Mouse (Mus musculus) CH12.LX (cell line): ENCODE measurements at regions not wholly inside any gene's neighbourhood (a gene's known extent, or its start where the extent isn't known, plus 50 kb on each side); places are given as distances from the start of the nearest gene placed in this dataset.

Experiments
- DNase-seq: peaks from one replicate; pipeline ENCODE4 v3.0.0-alpha.2; 2013; ENCODE audit errors: extremely low read depth
- H3K27ac ChIP-seq: 2 replicates; pipeline ENCODE4 v1.5.1; 2012; ENCODE audit warnings: low read depth, mild to moderate bottlenecking, control low read depth, moderate library complexity; ENCODE audit not compliant: insufficient read depth
- H3K27me3 ChIP-seq: replicated peaks from 2 replicates; pipeline ENCODE3; 2012; ENCODE audit warnings: inconsistent platforms
- H3K36me3 ChIP-seq, 2 experiments: replicated peaks in 1 of 2; 2 replicates each; pipeline versions ENCODE3 to v1.6.1; 2012; ENCODE audit warnings: inconsistent platforms in 1 of 2, low read length in 1 of 2, mild to moderate bottlenecking in 1 of 2, mixed read lengths in 1 of 2, moderate library complexity in 1 of 2; ENCODE audit not compliant: control insufficient read depth in 1 of 2, insufficient read depth in 1 of 2
- H3K4me1 ChIP-seq, 2 experiments: 2 replicates each; pipeline ENCODE4 v1.6.1; 2012; ENCODE audit warnings: inconsistent platforms in 1 of 2, moderate library complexity in 1 of 2; ENCODE audit not compliant: insufficient read depth in 2 of 2, control insufficient read depth in 1 of 2
- H3K4me2 ChIP-seq: 2 replicates; pipeline ENCODE4 v1.6.1; 2012; ENCODE audit warnings: low read depth, mild to moderate bottlenecking, control low read depth; ENCODE audit not compliant: poor library complexity, insufficient read depth, severe bottlenecking
- H3K4me3 ChIP-seq, 3 experiments: fragments of 150-350 bp in 1 of 3; sonication (generic) in 1 of 3; replicated peaks in 1 of 3; 2 replicates each; pipeline versions ENCODE3 to v1.5.1; 2011 to 2012; ENCODE audit warnings: low read depth in 2 of 3, low read length in 2 of 3, mild to moderate bottlenecking in 2 of 3, moderate library complexity in 2 of 3, control low read depth in 1 of 3, improper control_type of control experiment in 1 of 3, inconsistent platforms in 1 of 3, mixed read lengths in 1 of 3; ENCODE audit not compliant: poor library complexity in 1 of 3
- H3K79me2 ChIP-seq: replicated peaks from 2 replicates; pipeline ENCODE4 v1.6.1; 2012; ENCODE audit warnings: mild to moderate bottlenecking, moderate library complexity; ENCODE audit not compliant: control insufficient read depth, poor library complexity, insufficient read depth, severe bottlenecking; ENCODE audit errors: extremely low read depth
- H3K9ac ChIP-seq: 2 replicates; pipeline ENCODE4 v1.6.1; 2012; ENCODE audit warnings: low read depth, mild to moderate bottlenecking, control low read depth, moderate library complexity; ENCODE audit not compliant: insufficient read depth
- H3K9me3 ChIP-seq: replicated peaks from 2 replicates; pipeline ENCODE3; 2012; ENCODE audit warnings: low read length, inconsistent platforms, mixed read lengths
- BHLHE40 ChIP-seq: IDR thresholded peaks from 2 replicates; pipeline ENCODE4 v1.6.1; 2011; ENCODE audit warnings: mild to moderate bottlenecking, low read depth, low read length, improper control_type of control experiment
- CHD1 ChIP-seq: IDR thresholded peaks from 2 replicates; pipeline ENCODE4 v1.6.1; 2012; ENCODE audit warnings: low read depth, low read length, improper control_type of control experiment, inconsistent platforms
- CTCF ChIP-seq, 2 experiments: IDR thresholded peaks in 1 of 2; conservative IDR thresholded peaks in 1 of 2; 2 replicates each; pipeline ENCODE4 v1.5.1; 2011 to 2012; ENCODE audit warnings: low read depth in 2 of 2, low read length in 2 of 2, improper control_type of control experiment in 1 of 2, inconsistent platforms in 1 of 2, mild to moderate bottlenecking in 1 of 2, moderate library complexity in 1 of 2
- EP300 ChIP-seq: IDR thresholded peaks from 2 replicates; pipeline ENCODE4 v1.6.1; 2011; ENCODE audit warnings: low read length, improper control_type of control experiment
- ETS1 ChIP-seq: conservative IDR thresholded peaks from 2 replicates; pipeline ENCODE4 v1.6.1; 2012; ENCODE audit warnings: low read depth, mild to moderate bottlenecking, inconsistent platforms, low read length, improper control_type of control experiment, moderate library complexity
- IRF4 ChIP-seq: IDR thresholded peaks from 2 replicates; pipeline ENCODE4 v1.6.1; 2014; ENCODE audit warnings: low read depth, mild to moderate bottlenecking, inconsistent platforms, low read length, improper control_type of control experiment
- JUN ChIP-seq: IDR thresholded peaks from 2 replicates; pipeline ENCODE4 v1.6.1; 2011; ENCODE audit warnings: low read depth, mild to moderate bottlenecking, low read length, improper control_type of control experiment, moderate library complexity; ENCODE audit not compliant: insufficient read depth
- JUND ChIP-seq: conservative IDR thresholded peaks from 2 replicates; pipeline ENCODE4 v1.6.1; 2011; ENCODE audit warnings: low read depth, low read length, improper control_type of control experiment
- MAFK ChIP-seq: IDR thresholded peaks from 2 replicates; pipeline ENCODE4 v1.6.1; 2011; ENCODE audit warnings: low read length, improper control_type of control experiment; ENCODE audit not compliant: insufficient replicate concordance
- MEF2A ChIP-seq: IDR thresholded peaks from 2 replicates; pipeline ENCODE4 v1.6.1; 2014; ENCODE audit warnings: low read depth, mild to moderate bottlenecking, inconsistent platforms, low read length, improper control_type of control experiment, borderline replicate concordance
- PAX5 ChIP-seq: IDR thresholded peaks from 2 replicates; pipeline ENCODE4 v1.6.1; 2012; ENCODE audit warnings: low read length, inconsistent platforms, mixed read lengths
- POLR2A ChIP-seq: IDR thresholded peaks from 2 replicates; pipeline ENCODE4 v1.6.1; 2011; ENCODE audit warnings: low read depth, mild to moderate bottlenecking, improper control_type of control experiment, low read length
- RAD21 ChIP-seq: IDR thresholded peaks from 2 replicates; pipeline ENCODE4 v1.6.1; 2011; ENCODE audit warnings: low read depth, mild to moderate bottlenecking, low read length, improper control_type of control experiment, moderate library complexity
- RCOR1 ChIP-seq: conservative IDR thresholded peaks from 2 replicates; pipeline ENCODE4 v1.6.1; 2012; ENCODE audit warnings: low read depth, mild to moderate bottlenecking, inconsistent platforms, low read length, improper control_type of control experiment
- SIN3A ChIP-seq: IDR thresholded peaks from 2 replicates; pipeline ENCODE4 v1.6.1; 2012; ENCODE audit warnings: low read length, improper control_type of control experiment, inconsistent platforms
- TBP ChIP-seq: conservative IDR thresholded peaks from 2 replicates; pipeline ENCODE4 v1.6.1; 2011; ENCODE audit warnings: low read depth, low read length, improper control_type of control experiment
- TCF12 ChIP-seq: IDR thresholded peaks from 2 replicates; pipeline ENCODE4 v1.6.1; 2014; ENCODE audit warnings: low read depth, mild to moderate bottlenecking, inconsistent platforms, low read length, improper control_type of control experiment
- UBTF ChIP-seq: IDR thresholded peaks from 2 replicates; pipeline ENCODE4 v1.6.1; 2012; ENCODE audit warnings: low read depth, mild to moderate bottlenecking, inconsistent platforms, low read length, improper control_type of control experiment, moderate library complexity
- USF1 ChIP-seq: IDR thresholded peaks from 2 replicates; pipeline ENCODE4 v1.6.1; 2014; ENCODE audit warnings: low read depth, mild to moderate bottlenecking, inconsistent platforms, low read length, improper control_type of control experiment
- USF2 ChIP-seq: conservative IDR thresholded peaks from 2 replicates; pipeline ENCODE4 v1.6.1; 2011; ENCODE audit warnings: low read depth, low read length, improper control_type of control experiment
- ZKSCAN1 ChIP-seq: IDR thresholded peaks from 2 replicates; pipeline ENCODE4 v1.6.1; 2012; ENCODE audit warnings: low read depth, inconsistent platforms, low read length, improper control_type of control experiment, borderline replicate concordance
- dilution Hi-C: fragments of 300-500 bp; cut with MboI; formaldehyde crosslinking; loops from 2 replicates; pipeline ENCODE4 v1.14.3; 2020; ENCODE audit warnings: low sequenced_read_pairs; ENCODE audit not compliant: extremely low pct_unique_long_range_greater_than_20kb, extremely low pct_ligation_motif_present
- in situ Hi-C: fragments of 300-500 bp; cut with MboI; formaldehyde crosslinking; loops from 3 replicates; pipeline ENCODE4 v1.14.3; 2019; ENCODE audit warnings: low sequenced_read_pairs, low pct_ligation_motif_present, low pct_unique_long_range_greater_than_20kb, mixed read lengths

GRCm38 (mm10) chr12:39648952-39649351, 388.9 kb downstream of the Arl4a start:
- in situ Hi-C loops, result no loop called here

GRCm38 (mm10) chr12:39646556-39646955, 391.3 kb downstream of the Arl4a start:
- H3K36me3 ChIP-seq, result no peaks in the 10 kb centered on the region
- no peaks in the 10 kb centered on the region for H3K9me3 ChIP-seq
- dilution Hi-C loops, result no loop called here
- DNase-seq, result no peak
- TF ChIP-seq TCF12 (no peak), PAX5 (no peak), USF1 (no peak), POLR2A (no peak), RCOR1 (no peak), USF2 (no peak), RAD21 (no peak), ETS1 (no peak), ZKSCAN1 (no peak), TBP (no peak), CTCF (conservative IDR thresholded peaks at IDR 0.05 in 1 of 2, IDR thresholded peaks at IDR 0.05 in 1 of 2; ENCODE audit: low read depth in 2 of 2, low read length in 2 of 2) (no peak), BHLHE40 (no peak)
- no peaks in the 10 kb centered on the region for H3K79me2 ChIP-seq
- no peaks in the 10 kb centered on the region for H3K27me3 ChIP-seq
- no peaks in the 10 kb centered on the region for H3K4me1 ChIP-seq
- H3K4me3 ChIP-seq, result no peak overlapping the region
- H3K4me2 ChIP-seq, result no peak overlapping the region
- H3K27ac ChIP-seq, result no peak overlapping the region
- in situ Hi-C loops, result no loop called here
- no peak overlapping the region for H3K9ac ChIP-seq

More at GRCm38 (mm10) chr12:39648952-39649351, 388.9 kb downstream of the Arl4a start:
- no peaks in the 10 kb centered on the region for H3K36me3 ChIP-seq
- TF ChIP-seq EP300, result peak; percentile 83
- no peak for TF ChIP-seq CHD1
- no peak for TF ChIP-seq TCF12
- peak; percentile 65 for TF ChIP-seq JUN
- TF ChIP-seq SIN3A, result peak; percentile 34; the same call in 1 of the 2 replicates
- no peak for TF ChIP-seq UBTF
- TF ChIP-seq JUND, result peak; percentile 90
- TF ChIP-seq MAFK, result 0 out of 2 replicates have a peak, but pooled peaks have one; percentile 12
- no peak for TF ChIP-seq MEF2A
- TF ChIP-seq IRF4, result peak; percentile 81
- no peak for TF ChIP-seq USF1
- TF ChIP-seq, all 38 proteins: peak for 6
- no peak overlapping the region for H3K9ac ChIP-seq
- H3K4me3 ChIP-seq, result no peak overlapping the region
- H3K79me2 ChIP-seq, result no peaks in the 10 kb centered on the region
- peak; percentile 1 for DNase-seq
- dilution Hi-C loops, result no loop called here
- no peaks in the 10 kb centered on the region for H3K4me1 ChIP-seq
- no peak overlapping the region for H3K27ac ChIP-seq
- H3K4me2 ChIP-seq, result no peak overlapping the region
- no peaks in the 10 kb centered on the region for H3K9me3 ChIP-seq
- H3K27me3 ChIP-seq, result no peaks in the 10 kb centered on the region
